Mouse (Mus musculus): ENCODE results near the gene Bcl2l15. TPM values are rescaled to one million over a fixed set of nuclear protein-coding genes. Genes with fewer than 3 reads are reported as not detected.

Bcl2l15 gene
- polyA plus RNA-seq, 1 experiment, result not detected

DNA sequence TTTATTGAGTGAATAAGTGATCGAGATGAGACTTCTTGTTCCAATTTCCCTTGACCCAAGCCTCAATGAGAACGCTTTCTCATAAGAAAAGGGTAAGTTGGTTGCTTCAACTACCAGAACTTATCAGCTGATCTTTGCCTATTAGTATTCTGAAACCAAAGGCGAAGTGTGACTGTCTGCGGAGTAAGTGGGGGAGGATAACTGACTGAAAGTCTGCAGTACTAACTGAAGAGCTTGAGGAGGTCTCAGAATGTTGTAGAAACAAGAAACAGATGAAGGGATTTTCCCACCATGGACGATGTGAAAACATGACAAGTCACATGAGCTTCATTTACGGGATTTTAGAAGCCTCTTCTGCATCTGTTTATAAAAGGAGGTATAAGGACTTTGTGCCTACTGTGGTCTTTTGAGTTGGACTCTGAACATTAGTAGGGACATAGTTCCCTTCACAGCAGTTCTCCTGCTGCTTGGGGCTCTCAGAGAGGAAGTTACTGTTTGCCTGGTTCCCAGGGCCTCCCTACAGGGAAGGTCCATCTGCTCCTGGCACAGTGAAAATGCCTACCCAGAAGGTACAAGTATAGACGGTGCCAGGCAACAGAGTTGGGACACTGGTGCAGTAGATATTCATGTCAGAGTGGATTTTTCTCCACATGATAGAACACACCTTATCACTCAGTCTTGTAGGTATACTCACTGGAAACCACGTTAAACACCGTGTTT, 18.4 kb downstream of the Bcl2l15 start:
- TF ChIP-seq POLR2A (IDR thresholded peaks at IDR 0.05; ENCODE audit: insufficient read depth, low read depth, low read length) (no peak), CTCF (IDR thresholded peaks at IDR 0.05; ENCODE audit: insufficient read depth, low read depth, low read length) (no peak)
- WGBS, result 71% methylated on average over 9 of the region's 9 CpGs
- H3K4me3 ChIP-seq (ENCODE audit: insufficient read depth, low read depth, low read length), result no peak overlapping the region
- H3K4me1 ChIP-seq (ENCODE audit: control insufficient read depth, insufficient read depth, low read length), result peaks cover 3% of the 10 kb centered on the region; the same call in 1 of the 2 replicates
- no peak overlapping the region for H3K27ac ChIP-seq (ENCODE audit: insufficient read depth, low read depth, low read length)

DNA sequence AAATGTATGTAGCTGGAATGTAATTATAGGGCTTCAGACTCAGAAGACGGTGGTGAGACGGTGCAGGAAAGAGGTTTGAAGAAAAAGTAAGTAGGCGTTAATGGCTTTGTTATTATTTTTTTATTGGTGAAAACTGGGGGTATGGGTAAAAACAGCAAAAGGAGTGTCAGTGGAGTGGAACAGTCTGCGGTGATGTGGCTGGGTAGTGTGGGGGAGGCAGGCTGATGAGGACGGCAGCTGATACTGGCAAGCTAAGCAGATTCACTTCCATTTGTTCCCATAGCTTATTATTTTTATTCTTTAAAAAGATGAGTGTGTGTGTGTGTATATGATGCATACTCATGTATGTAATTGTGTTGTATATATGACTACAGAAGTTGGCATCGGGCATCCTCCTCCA, 19.1 kb downstream of the Bcl2l15 start:
- peak overlapping the region; percentile 64; the same call in 1 of the 2 replicates for H3K27ac ChIP-seq (ENCODE audit: insufficient read depth, low read depth, low read length)
- 60% methylated on average over 6 of the region's 6 CpGs for WGBS
- H3K4me1 ChIP-seq (ENCODE audit: control insufficient read depth, insufficient read depth, low read length), result peaks cover 3% of the 10 kb centered on the region; the same call in 1 of the 2 replicates
- H3K4me3 ChIP-seq (ENCODE audit: insufficient read depth, low read depth, low read length), result no peak overlapping the region
- TF ChIP-seq CTCF (IDR thresholded peaks at IDR 0.05; ENCODE audit: insufficient read depth, low read depth, low read length), result no peak
- TF ChIP-seq POLR2A (IDR thresholded peaks at IDR 0.05; ENCODE audit: insufficient read depth, low read depth, low read length), result no peak

DNA sequence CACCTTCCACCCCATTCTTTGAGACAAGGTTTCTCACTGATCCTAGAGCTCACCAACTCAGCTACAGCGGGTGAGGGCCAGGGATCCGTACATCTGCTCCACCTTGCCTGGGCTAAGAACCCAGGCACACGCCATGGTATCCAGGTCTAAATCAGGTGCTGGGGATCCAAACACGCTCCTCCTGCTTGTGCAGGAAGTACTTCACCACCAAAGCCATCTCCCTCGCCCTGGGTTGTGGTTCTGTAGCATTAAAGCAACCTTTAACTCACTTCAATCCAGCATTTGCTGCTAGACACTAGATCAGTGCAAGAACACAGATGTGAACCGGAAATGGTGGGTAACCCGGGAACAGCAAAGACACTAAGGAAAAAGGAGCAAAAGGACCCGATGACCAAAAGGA, 19.5 kb downstream of the Bcl2l15 start:
- 84% methylated on average over 8 of the region's 8 CpGs for WGBS
- TF ChIP-seq POLR2A (IDR thresholded peaks at IDR 0.05; ENCODE audit: insufficient read depth, low read depth, low read length), result no peak
- no peak for TF ChIP-seq CTCF (IDR thresholded peaks at IDR 0.05; ENCODE audit: insufficient read depth, low read depth, low read length)
- Histone ChIP-seq H3K4me3 (ENCODE audit: insufficient read depth, low read depth, low read length) (no peak overlapping the region), H3K27ac (ENCODE audit: insufficient read depth, low read depth, low read length) (peak overlapping the region; percentile 64; the same call in 1 of the 2 replicates), H3K4me1 (ENCODE audit: control insufficient read depth, insufficient read depth, low read length) (peaks cover 3% of the 10 kb centered on the region; the same call in 1 of the 2 replicates)

DNA sequence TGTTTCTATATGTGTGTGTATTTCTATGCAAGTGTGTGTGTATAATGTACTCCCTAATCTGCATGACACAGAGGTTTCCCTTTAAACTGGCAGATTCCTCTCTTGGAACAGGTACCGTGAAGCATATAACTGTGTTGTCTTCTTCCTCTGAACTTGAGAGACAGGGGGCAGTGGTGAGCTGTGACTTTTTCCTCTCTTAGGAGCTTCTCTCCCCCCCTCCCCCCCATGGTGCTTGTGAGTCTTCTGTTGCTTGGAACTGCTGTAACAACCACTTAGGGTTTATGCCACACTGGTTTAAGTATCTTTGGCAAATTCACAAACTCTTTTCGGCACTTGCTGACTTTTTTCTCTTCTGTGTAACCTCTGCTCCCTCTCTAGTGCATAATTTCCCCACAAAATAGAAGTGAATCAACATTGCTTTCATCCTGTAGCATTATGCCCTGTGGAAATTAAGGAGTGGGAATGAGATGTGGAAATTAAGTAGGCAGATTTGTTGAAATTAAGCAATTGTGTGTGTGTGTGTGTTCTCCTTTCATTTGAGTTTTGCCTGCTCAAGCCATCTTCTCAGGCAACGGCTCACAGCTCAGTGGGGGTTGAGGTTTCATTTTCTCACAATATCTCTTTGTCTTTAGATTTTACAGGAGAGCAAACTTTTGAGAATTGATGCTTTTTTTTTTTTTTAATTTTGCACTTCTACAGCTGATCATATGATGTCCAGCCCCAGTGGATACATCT, 20.3 kb downstream of the Bcl2l15 start:
- Histone ChIP-seq H3K4me1 (ENCODE audit: control insufficient read depth, insufficient read depth, low read length) (peaks cover 3% of the 10 kb centered on the region; the same call in 1 of the 2 replicates), H3K4me3 (ENCODE audit: insufficient read depth, low read depth, low read length) (no peak overlapping the region), H3K27ac (ENCODE audit: insufficient read depth, low read depth, low read length) (peak overlapping the region; percentile 28; the same call in 1 of the 2 replicates)
- 22% methylated on average over 3 of the region's 3 CpGs for WGBS
- TF ChIP-seq CTCF (IDR thresholded peaks at IDR 0.05; ENCODE audit: insufficient read depth, low read depth, low read length), result no peak
- no peak for TF ChIP-seq POLR2A (IDR thresholded peaks at IDR 0.05; ENCODE audit: insufficient read depth, low read depth, low read length)

DNA sequence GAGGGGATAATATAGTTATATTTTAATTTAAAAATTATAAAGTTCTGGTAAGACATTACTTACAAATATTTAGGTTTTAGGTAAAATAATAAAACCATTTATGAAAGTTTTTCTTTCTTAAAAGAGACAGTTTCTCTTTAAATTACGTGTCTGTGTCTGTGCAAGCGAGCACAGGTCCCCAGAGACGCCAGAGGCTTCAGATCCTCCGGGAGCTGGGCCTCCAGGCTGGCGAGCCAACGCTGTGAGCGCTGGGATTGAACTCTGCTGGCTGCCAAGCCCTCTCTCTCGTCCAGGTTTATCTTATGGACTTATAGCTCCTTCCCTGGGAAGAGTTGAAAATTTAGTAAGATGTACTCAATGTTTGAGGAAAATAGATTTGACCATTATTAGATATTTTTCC, 21.4 kb downstream of the Bcl2l15 start:
- 79% methylated on average over 8 of the region's 8 CpGs for WGBS
- Histone ChIP-seq H3K27ac (ENCODE audit: insufficient read depth, low read depth, low read length) (no peak overlapping the region), H3K4me3 (ENCODE audit: insufficient read depth, low read depth, low read length) (no peak overlapping the region), H3K4me1 (ENCODE audit: control insufficient read depth, insufficient read depth, low read length) (peaks cover 3% of the 10 kb centered on the region; the same call in 1 of the 2 replicates)
- TF ChIP-seq CTCF (IDR thresholded peaks at IDR 0.05; ENCODE audit: insufficient read depth, low read depth, low read length), result no peak
- no peak for TF ChIP-seq POLR2A (IDR thresholded peaks at IDR 0.05; ENCODE audit: insufficient read depth, low read depth, low read length)

DNA sequence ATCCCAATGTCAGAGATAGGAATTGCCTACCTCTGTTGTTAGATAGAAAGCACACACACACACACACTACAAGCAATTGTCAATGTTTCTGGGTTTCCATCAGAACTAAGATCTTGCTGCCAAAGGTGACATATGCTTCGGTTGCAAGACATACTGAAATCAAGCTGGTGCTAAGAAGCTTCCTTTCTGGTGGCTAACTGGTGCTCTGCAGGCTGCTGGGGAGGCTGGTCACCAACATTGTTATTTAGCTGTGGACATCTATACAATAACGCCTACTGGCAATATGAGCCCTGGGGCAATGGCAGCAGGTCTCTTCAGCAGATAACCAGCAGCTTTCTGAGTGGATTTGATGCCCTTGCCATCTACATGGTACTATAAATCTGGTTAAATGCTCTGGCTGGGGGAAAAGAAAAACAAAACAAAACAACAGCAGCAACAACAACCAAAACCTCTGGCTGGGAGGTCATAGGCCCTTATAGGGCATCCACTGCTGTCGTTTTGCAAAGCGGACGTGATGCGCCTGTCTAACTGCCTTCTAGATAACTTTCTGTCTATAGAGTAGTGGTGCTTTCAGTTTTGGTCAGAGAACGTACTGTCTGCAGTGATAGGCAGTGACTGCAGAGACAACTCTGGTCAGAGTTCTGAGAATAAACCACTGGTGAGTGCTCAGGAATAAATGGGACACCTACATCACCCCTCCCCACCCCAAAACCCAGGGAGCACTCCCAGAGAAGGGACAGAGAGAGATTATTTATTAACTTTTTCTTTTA, 24.8 kb downstream of the Bcl2l15 start:
- WGBS, result 97% methylated on average over 7 of the region's 7 CpGs
- TF ChIP-seq POLR2A (IDR thresholded peaks at IDR 0.05; ENCODE audit: insufficient read depth, low read depth, low read length) (no peak), CTCF (IDR thresholded peaks at IDR 0.05; ENCODE audit: insufficient read depth, low read depth, low read length) (no peak)
- Histone ChIP-seq H3K4me1 (ENCODE audit: control insufficient read depth, insufficient read depth, low read length) (no peaks in the 10 kb centered on the region), H3K4me3 (ENCODE audit: insufficient read depth, low read depth, low read length) (no peak overlapping the region), H3K27ac (ENCODE audit: insufficient read depth, low read depth, low read length) (no peak overlapping the region)

DNA sequence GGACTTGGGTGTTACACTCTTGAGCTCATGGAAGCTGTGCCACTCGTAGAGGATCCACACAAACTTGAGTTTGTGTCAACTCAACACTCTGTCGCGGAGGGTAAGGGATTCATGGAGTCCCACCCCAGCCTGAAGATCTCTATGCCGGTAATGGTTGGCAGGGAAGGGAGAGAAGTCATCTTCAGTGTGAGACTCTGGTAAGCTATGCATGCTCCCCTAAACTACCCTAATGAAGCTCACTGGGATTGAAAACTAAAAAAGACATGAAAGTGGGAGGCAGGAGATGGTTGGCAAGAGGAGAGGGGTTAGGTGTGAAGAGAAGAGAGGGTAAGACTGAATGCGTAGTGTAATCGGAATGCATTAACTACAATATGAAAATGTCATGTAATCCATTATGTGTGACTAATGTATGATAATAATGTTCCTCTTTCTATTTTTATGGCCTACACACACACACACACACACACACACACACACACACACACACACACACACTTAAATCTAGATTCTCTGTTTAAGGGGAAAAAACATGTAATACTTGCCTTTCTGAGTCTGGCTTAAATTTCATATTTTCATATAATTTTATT, 25.7 kb downstream of the Bcl2l15 start:
- TF ChIP-seq CTCF (IDR thresholded peaks at IDR 0.05; ENCODE audit: insufficient read depth, low read depth, low read length) (no peak), POLR2A (IDR thresholded peaks at IDR 0.05; ENCODE audit: insufficient read depth, low read depth, low read length) (no peak)
- Histone ChIP-seq H3K4me1 (ENCODE audit: control insufficient read depth, insufficient read depth, low read length) (no peaks in the 10 kb centered on the region), H3K27ac (ENCODE audit: insufficient read depth, low read depth, low read length) (no peak overlapping the region), H3K4me3 (ENCODE audit: insufficient read depth, low read depth, low read length) (no peak overlapping the region)
- 93% methylated on average over 6 of the region's 6 CpGs for WGBS

Data from olfactory bulb, adult 2 months (tissue).